Mouse (Mus musculus): ENCODE measurements around the gene Vmn1r138.
"Not testable (repeated sequence)": the region's sequence is repeated elsewhere in the genome, so short reads cannot be mapped to it uniquely, and the experiment has no call there.

Gene Vmn1r138

DNA sequence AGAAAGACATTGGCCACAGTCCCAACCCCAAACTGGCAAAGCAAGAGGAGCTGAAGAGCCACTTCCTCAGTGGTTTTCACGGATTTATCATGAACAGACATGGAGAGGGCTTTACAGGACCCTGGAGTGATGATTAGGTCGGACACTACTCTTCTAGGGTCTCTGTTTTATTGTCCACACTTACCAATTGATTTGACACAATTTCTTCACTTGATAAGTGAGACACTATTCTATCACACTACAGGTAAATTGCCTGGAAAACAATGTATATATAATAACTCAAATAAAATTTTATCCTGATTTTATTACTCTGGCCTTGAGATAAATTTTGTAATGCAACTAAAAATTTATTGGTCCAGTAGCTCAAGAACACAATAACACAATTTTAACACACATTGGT, at the start of gene Vmn1r138:
Gene Vmn1r138, minus strand, starts transcription at position 101 of the 400 bp plus-strand sequence.
- not testable (repeated sequence) for DNase-seq (ENCODE audit: low read depth, low spot score)

DNA sequence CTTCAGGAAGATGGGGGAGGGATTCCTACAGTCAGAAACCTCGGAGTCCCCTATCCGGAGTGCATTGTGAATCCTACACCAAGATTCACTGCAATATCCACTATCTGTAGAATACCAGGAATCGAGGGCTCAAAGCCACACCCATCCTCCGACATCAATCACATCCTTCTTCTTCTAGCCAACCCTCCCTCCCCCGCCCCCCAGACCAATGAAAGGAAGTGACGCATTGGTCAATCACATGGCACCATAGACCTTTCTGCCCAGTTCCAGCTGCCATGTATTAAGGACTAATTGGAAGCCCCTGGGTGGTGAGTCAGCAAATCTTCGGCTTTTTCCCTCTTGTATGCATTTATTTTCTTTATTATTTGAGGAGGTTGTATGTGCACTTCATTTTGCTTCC, 40.1 kb upstream of the Vmn1r138 start, which contains the start of gene Vmn1r139:
Gene Vmn1r139, plus strand, starts transcription at position 301 of the 400 bp plus-strand sequence.
- DNase-seq (ENCODE audit: low read depth, low spot score): not testable (repeated sequence)

DNA sequence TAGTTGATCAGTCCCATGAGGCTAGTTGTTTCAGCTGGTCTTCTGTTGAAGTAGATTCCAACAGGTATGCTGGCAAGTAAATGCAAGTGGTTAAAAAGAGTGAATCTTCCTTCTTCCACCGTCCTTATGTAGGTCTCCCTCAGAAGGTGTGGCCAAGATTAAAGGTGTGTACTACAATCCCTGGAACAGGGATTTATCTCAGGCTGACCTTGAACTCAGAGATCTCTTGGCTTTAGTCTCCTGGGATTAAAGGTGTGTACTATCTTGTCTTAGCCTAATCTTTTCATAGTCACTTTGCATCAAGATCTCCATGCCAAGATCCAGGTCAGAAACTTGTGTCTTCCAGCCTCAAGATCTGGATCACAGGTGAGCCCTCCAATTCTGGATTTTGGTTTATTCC, 27.5 kb upstream of the Vmn1r138 start, which contains the start of gene Gm6176:
Gene Gm6176, minus strand, starts transcription at position 101 of the 400 bp plus-strand sequence.
- not testable (repeated sequence) for DNase-seq (ENCODE audit: low read depth, low spot score)

DNA sequence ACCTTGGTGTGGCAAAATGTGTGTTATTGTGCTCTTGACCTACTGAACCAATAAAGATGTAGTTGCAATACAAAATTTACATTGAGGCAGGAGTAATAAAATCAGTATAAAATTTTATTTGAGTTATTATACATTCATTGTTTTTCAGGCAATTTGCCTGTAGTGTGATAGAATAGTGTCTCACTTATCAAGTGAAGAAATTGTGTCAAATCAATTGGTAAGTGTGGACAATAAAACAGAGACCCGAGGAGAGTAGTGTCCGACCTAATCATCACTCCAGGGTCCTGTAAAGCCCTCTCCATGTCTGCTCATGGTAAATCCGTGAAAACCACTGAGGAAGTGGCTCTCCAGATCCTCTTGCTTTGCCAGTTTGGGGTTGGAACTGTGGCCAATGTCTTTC, 34.4 kb downstream of the Vmn1r138 start, which contains the start of gene Vmn1r137:
Gene Vmn1r137, plus strand, starts transcription at position 301 of the 400 bp plus-strand sequence.
- DNase-seq (ENCODE audit: low read depth, low spot score): not testable (repeated sequence)

Data from CD4-positive helper T cell, adult 2 months (primary cell).